Mouse (Mus musculus): ENCODE data around the gene Pigk. TPM values are rescaled to one million over a fixed set of nuclear protein-coding genes. Genes with fewer than 3 reads are reported as not detected.

Gene Pigk
- total RNA-seq, 1 experiment: 44.6 TPM

GRCm38 (mm10) chr3:152961855-152962376, 248.0 kb downstream of the Pigk start:
- H3K4me1 ChIP-seq (ENCODE audit: control insufficient read depth in 2 of 2, insufficient read depth in 2 of 2, low read length in 2 of 2, poor library complexity in 1 of 2): no peaks in the 10 kb centered on the region
- H3K36me3 ChIP-seq (ENCODE audit: control insufficient read depth, insufficient read depth, low read length, poor library complexity, severe bottlenecking): no peaks in the 10 kb centered on the region
- H3K9ac ChIP-seq (ENCODE audit: insufficient read depth, low read depth, low read length, poor library complexity, severe bottlenecking): no peak overlapping the region
- DNase-seq (ENCODE audit: low read depth, low spot score): no peak
- no peak for TF ChIP-seq CHD2 (IDR thresholded peaks at IDR 0.05; ENCODE audit: low read depth, low read length)
- no peak for TF ChIP-seq ZNF384 (IDR thresholded peaks at IDR 0.05; ENCODE audit: low read depth, low read length)
- no peak for TF ChIP-seq ZC3H11A (IDR thresholded peaks at IDR 0.05; ENCODE audit: borderline replicate concordance, low read depth, low read length)
- no peak for TF ChIP-seq MAFK (IDR thresholded peaks at IDR 0.05; ENCODE audit: insufficient read depth, low read depth, low read length)
- no peak for TF ChIP-seq HCFC1 (IDR thresholded peaks at IDR 0.05; ENCODE audit: borderline replicate concordance, insufficient read depth, low read length)
- in situ Hi-C loops (cut with MboI; ENCODE audit: low sequenced_read_pairs in 2 of 2, unreplicated experiment in 2 of 2): no loop called here
- H3K4me3 ChIP-seq (ENCODE audit: insufficient read depth in 1 of 2, low read depth in 1 of 2, low read length in 2 of 2, poor library complexity in 1 of 2, severe bottlenecking in 1 of 2): no peak overlapping the region
- H3K9me3 ChIP-seq (ENCODE audit: control insufficient read depth, insufficient read depth, low read depth, low read length): no peaks in the 10 kb centered on the region
- H3K27ac ChIP-seq (ENCODE audit: insufficient read depth, low read depth, low read length, poor library complexity, severe bottlenecking): no peak overlapping the region

- Histone ChIP-seq H3K36me3 (ENCODE audit: control insufficient read depth, insufficient read depth, low read length, poor library complexity, severe bottlenecking) (no peaks in the 10 kb centered on the region), H3K4me1 (ENCODE audit: control insufficient read depth in 2 of 2, insufficient read depth in 2 of 2, low read length in 2 of 2, poor library complexity in 1 of 2) (no peaks in the 10 kb centered on the region), H3K9ac (ENCODE audit: insufficient read depth, low read depth, low read length, poor library complexity, severe bottlenecking) (no peak overlapping the region), H3K27ac (ENCODE audit: insufficient read depth, low read depth, low read length, poor library complexity, severe bottlenecking) (no peak overlapping the region), H3K9me3 (ENCODE audit: control insufficient read depth, insufficient read depth, low read depth, low read length) (no peaks in the 10 kb centered on the region), H3K4me3 (ENCODE audit: insufficient read depth in 1 of 2, low read depth in 1 of 2, low read length in 2 of 2, poor library complexity in 1 of 2, severe bottlenecking in 1 of 2) (no peak overlapping the region)
- in situ Hi-C loops (cut with MboI; ENCODE audit: low sequenced_read_pairs in 2 of 2, unreplicated experiment in 2 of 2): no loop called here
- no peak for DNase-seq (ENCODE audit: low read depth, low spot score)
- TF ChIP-seq CHD2 (IDR thresholded peaks at IDR 0.05; ENCODE audit: low read depth, low read length): no peak
- no peak for TF ChIP-seq ZNF384 (IDR thresholded peaks at IDR 0.05; ENCODE audit: low read depth, low read length)
- no peak for TF ChIP-seq MAFK (IDR thresholded peaks at IDR 0.05; ENCODE audit: insufficient read depth, low read depth, low read length)
- no peak for TF ChIP-seq ZC3H11A (IDR thresholded peaks at IDR 0.05; ENCODE audit: borderline replicate concordance, low read depth, low read length)
- no peak for TF ChIP-seq HCFC1 (IDR thresholded peaks at IDR 0.05; ENCODE audit: borderline replicate concordance, insufficient read depth, low read length)
Observed at GRCm38 (mm10) chr3:152969774-152970347, 256.0 kb downstream of the Pigk start.

DNA sequence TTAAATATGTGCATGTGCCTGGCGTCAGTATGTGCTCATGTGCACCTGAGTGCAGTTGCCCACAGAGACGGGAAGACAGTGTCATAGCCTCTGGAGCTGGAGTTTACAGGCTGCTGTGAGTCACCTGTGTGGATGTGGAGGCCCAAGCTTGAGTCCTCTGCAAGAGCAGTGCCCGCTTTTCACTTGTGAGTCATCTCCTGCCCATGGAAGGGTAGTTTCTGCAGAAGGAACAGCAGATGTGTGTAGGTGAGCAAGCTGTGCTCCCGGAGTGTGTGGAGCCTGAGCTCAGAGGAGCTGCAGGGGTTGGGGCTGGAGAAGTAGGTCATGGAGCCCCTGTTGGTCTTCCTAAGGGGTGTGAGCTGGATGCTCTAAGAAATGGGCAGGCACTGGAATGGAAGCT, 257.5 kb downstream of the Pigk start:
- in situ Hi-C loops (cut with MboI; ENCODE audit: low sequenced_read_pairs in 2 of 2, unreplicated experiment in 2 of 2): no loop called here
- Histone ChIP-seq H3K4me1 (ENCODE audit: control insufficient read depth in 2 of 2, insufficient read depth in 2 of 2, low read length in 2 of 2, poor library complexity in 1 of 2) (no peaks in the 10 kb centered on the region), H3K27ac (ENCODE audit: insufficient read depth, low read depth, low read length, poor library complexity, severe bottlenecking) (no peak overlapping the region), H3K36me3 (ENCODE audit: control insufficient read depth, insufficient read depth, low read length, poor library complexity, severe bottlenecking) (no peaks in the 10 kb centered on the region), H3K4me3 (ENCODE audit: insufficient read depth in 1 of 2, low read depth in 1 of 2, low read length in 2 of 2, poor library complexity in 1 of 2, severe bottlenecking in 1 of 2) (no peak overlapping the region), H3K9me3 (ENCODE audit: control insufficient read depth, insufficient read depth, low read depth, low read length) (no peaks in the 10 kb centered on the region), H3K9ac (ENCODE audit: insufficient read depth, low read depth, low read length, poor library complexity, severe bottlenecking) (no peak overlapping the region)
- DNase-seq (ENCODE audit: low read depth, low spot score): no peak
- TF ChIP-seq HCFC1 (IDR thresholded peaks at IDR 0.05; ENCODE audit: borderline replicate concordance, insufficient read depth, low read length) (no peak), ZNF384 (IDR thresholded peaks at IDR 0.05; ENCODE audit: low read depth, low read length) (no peak), MAFK (IDR thresholded peaks at IDR 0.05; ENCODE audit: insufficient read depth, low read depth, low read length) (no peak), ZC3H11A (IDR thresholded peaks at IDR 0.05; ENCODE audit: borderline replicate concordance, low read depth, low read length) (no peak), CHD2 (IDR thresholded peaks at IDR 0.05; ENCODE audit: low read depth, low read length) (no peak)

GRCm38 (mm10) chr3:152979481-152980092, 265.7 kb downstream of the Pigk start:
- no peak overlapping the region for H3K9ac ChIP-seq (ENCODE audit: insufficient read depth, low read depth, low read length, poor library complexity, severe bottlenecking)
- no peak overlapping the region for H3K4me3 ChIP-seq (ENCODE audit: insufficient read depth in 1 of 2, low read depth in 1 of 2, low read length in 2 of 2, poor library complexity in 1 of 2, severe bottlenecking in 1 of 2)
- in situ Hi-C loops (cut with MboI; ENCODE audit: low sequenced_read_pairs in 2 of 2, unreplicated experiment in 2 of 2): no loop called here
- H3K36me3 ChIP-seq (ENCODE audit: control insufficient read depth, insufficient read depth, low read length, poor library complexity, severe bottlenecking): no peaks in the 10 kb centered on the region
- H3K27ac ChIP-seq (ENCODE audit: insufficient read depth, low read depth, low read length, poor library complexity, severe bottlenecking): no peak overlapping the region
- H3K9me3 ChIP-seq (ENCODE audit: control insufficient read depth, insufficient read depth, low read depth, low read length): no peaks in the 10 kb centered on the region
- TF ChIP-seq ZNF384 (IDR thresholded peaks at IDR 0.05; ENCODE audit: low read depth, low read length) (no peak), HCFC1 (IDR thresholded peaks at IDR 0.05; ENCODE audit: borderline replicate concordance, insufficient read depth, low read length) (no peak), ZC3H11A (IDR thresholded peaks at IDR 0.05; ENCODE audit: borderline replicate concordance, low read depth, low read length) (no peak), MAFK (IDR thresholded peaks at IDR 0.05; ENCODE audit: insufficient read depth, low read depth, low read length) (no peak), CHD2 (IDR thresholded peaks at IDR 0.05; ENCODE audit: low read depth, low read length) (no peak)
- DNase-seq (ENCODE audit: low read depth, low spot score): no peak
- H3K4me1 ChIP-seq (ENCODE audit: control insufficient read depth in 2 of 2, insufficient read depth in 2 of 2, low read length in 2 of 2, poor library complexity in 1 of 2): no peaks in the 10 kb centered on the region; a peak in 1 of 4 replicates

Data from ES-E14 (cell line).